Mouse (Mus musculus): Measurements from ENCODE around the gene Pdap1.

The Pdap1 gene

DNA sequence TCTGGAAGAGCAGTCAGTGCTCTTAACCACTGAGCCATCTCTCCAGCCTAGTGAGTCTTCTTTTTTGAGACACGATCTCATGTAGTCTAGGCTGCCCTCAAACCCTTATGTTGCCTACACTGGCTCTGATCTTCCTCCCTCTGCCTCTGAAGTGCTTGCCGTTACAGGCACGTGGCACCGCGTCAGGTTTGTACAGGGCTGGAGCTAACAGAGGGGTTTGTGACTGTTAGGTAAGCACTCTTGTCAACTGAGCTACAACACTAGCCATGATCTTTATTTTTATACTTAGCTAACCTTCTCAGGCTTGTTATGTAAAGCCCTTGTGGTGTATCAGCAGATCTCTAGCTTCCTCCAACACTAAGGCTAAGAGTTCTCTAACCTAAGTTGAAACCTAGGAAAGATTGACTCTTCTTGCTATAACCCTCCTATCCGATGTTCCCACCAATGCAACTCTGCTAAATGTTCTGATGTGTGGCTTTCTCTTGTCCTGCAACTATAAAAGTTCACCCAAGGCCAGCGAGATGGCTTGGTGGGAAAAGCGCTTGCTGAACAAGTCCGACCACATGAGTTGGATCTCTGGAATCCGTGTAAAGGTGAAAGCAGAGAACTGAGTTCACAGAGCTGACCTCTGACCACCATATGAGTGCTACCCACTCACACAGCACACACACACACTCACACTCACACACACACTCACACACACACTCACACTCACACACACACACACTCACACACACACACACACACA, 58.0 kb downstream of the Pdap1 start:
- no peak for DNase-seq (ENCODE audit: low spot score)

Data from layer of hippocampus, adult 11-12 months (tissue).